8 mouse cellular contexts compared by ENCODE assay signal in genomic region chr2:58357068-58357413, GRCm38 (mm10). TPM values are rescaled to one million over a fixed set of nuclear protein-coding genes. Genes with fewer than 3 reads are reported as not detected.
DNase-seq lines count a peak whose midpoint lies in the region; ATAC-seq and TF ChIP-seq lines count a peak whose summit lies in the region.

No protein-coding gene starts in this region.

- no peaks in the 10 kb centered on the region for H3K9me3 ChIP-seq in kidney, postnatal 0 days (replicated peaks; ENCODE audit: low read length)
- H3K9me3 ChIP-seq in embryonic facial prominence, embryonic 10.5 days: no peaks in the 10 kb centered on the region
- no peaks in the 10 kb centered on the region for H3K9me3 ChIP-seq in intestine, embryonic 16.5 days (ENCODE audit: control insufficient read depth, low read length)
- H3K9me3 ChIP-seq in midbrain, embryonic 16.5 days (replicated peaks; ENCODE audit: control insufficient read depth, low read length, poor library complexity, severe bottlenecking): no peaks in the 10 kb centered on the region

- H3K4me2 ChIP-seq in kidney, postnatal 0 days (ENCODE audit: low read length): peak overlapping the region; percentile 100
- H3K4me2 ChIP-seq in intestine, embryonic 16.5 days (ENCODE audit: low read depth, low read length): peak overlapping the region; percentile 98
- peak overlapping the region; percentile 100 for H3K4me2 ChIP-seq in midbrain, embryonic 16.5 days (ENCODE audit: low read length)

- peak; percentile 25; the same call in 1 of the 2 replicates for ATAC-seq in kidney, postnatal 0 days (replicated peaks; ENCODE audit: low FRiP score, low read depth)
- peak; percentile 65 for ATAC-seq in intestine, embryonic 16.5 days
- ATAC-seq in midbrain, embryonic 16.5 days: peak; percentile 79

- 0 out of 2 replicates have a peak, but pooled peaks cover 2% of the 10 kb centered on the region for H3K4me1 ChIP-seq in kidney, postnatal 0 days (replicated peaks; ENCODE audit: insufficient read depth, low read length)
- peaks cover 2% of the 10 kb centered on the region; the same call in 1 of the 2 replicates for H3K4me1 ChIP-seq in brown adipose tissue, adult 24 weeks (ENCODE audit: control insufficient read depth, insufficient read depth, insufficient read length, low read length)
- H3K4me1 ChIP-seq in embryonic facial prominence, embryonic 10.5 days: peaks cover 13% of the 10 kb centered on the region
- peaks cover 9% of the 10 kb centered on the region; the same call in 1 of the 2 replicates for H3K4me1 ChIP-seq in intestine, embryonic 16.5 days (ENCODE audit: control insufficient read depth, insufficient read depth, low read length)
- H3K4me1 ChIP-seq in midbrain, embryonic 16.5 days (ENCODE audit: control insufficient read depth, insufficient read depth, low read length): peaks cover 8% of the 10 kb centered on the region

- peak overlapping the region; percentile 40; the same call in 1 of the 2 replicates for H3K9ac ChIP-seq in kidney, postnatal 0 days (ENCODE audit: low read depth, low read length)
- peak overlapping the region; percentile 76 for H3K9ac ChIP-seq in intestine, embryonic 16.5 days (ENCODE audit: low read depth, low read length)
- peak overlapping the region; percentile 69 for H3K9ac ChIP-seq in midbrain, embryonic 16.5 days (ENCODE audit: low read depth, low read length)

- no peaks in the 10 kb centered on the region for H3K36me3 ChIP-seq in kidney, postnatal 0 days (ENCODE audit: insufficient read depth, low read length)
- no peaks in the 10 kb centered on the region for H3K36me3 ChIP-seq in embryonic facial prominence, embryonic 10.5 days (replicated peaks)
- H3K36me3 ChIP-seq in intestine, embryonic 16.5 days (ENCODE audit: control insufficient read depth, insufficient read depth, low read length): no peaks in the 10 kb centered on the region
- no peaks in the 10 kb centered on the region for H3K36me3 ChIP-seq in midbrain, embryonic 16.5 days (ENCODE audit: control insufficient read depth, insufficient read depth, low read length)

- peak; percentile 13 for DNase-seq in kidney, postnatal 0 days (ENCODE audit: low spot score)
- no peak for DNase-seq in kidney, adult 18-20 months
- DNase-seq in embryonic facial prominence, embryonic 10.5 days (ENCODE audit: low spot score): peak; percentile 19
- DNase-seq in urinary bladder, adult 2 months (ENCODE audit: low spot score): no peak
- DNase-seq in layer of hippocampus, adult 11-12 months (ENCODE audit: low spot score): no peak

- 0 out of 2 replicates have a peak, but pooled peaks cover 3% of the 10 kb centered on the region for H3K27me3 ChIP-seq in kidney, postnatal 0 days (ENCODE audit: insufficient read depth, low read length)
- peaks cover 60% of the 10 kb centered on the region for H3K27me3 ChIP-seq in embryonic facial prominence, embryonic 10.5 days (replicated peaks; ENCODE audit: low read depth, poor library complexity, severe bottlenecking)
- no peaks in the 10 kb centered on the region for H3K27me3 ChIP-seq in intestine, embryonic 16.5 days (replicated peaks; ENCODE audit: control insufficient read depth, insufficient read depth, low read length)
- H3K27me3 ChIP-seq in midbrain, embryonic 16.5 days (ENCODE audit: control insufficient read depth, insufficient read depth, low read depth, low read length): peaks cover 9% of the 10 kb centered on the region

- no peak for TF ChIP-seq CTCF in kidney, postnatal 0 days (IDR thresholded peaks at IDR 0.05; ENCODE audit: low read depth)

- no peak overlapping the region for H3K27ac ChIP-seq in kidney, postnatal 0 days
- peak overlapping the region; percentile 86 for H3K27ac ChIP-seq in brown adipose tissue, adult 24 weeks (replicated peaks; ENCODE audit: low read depth, low read length)
- no peak overlapping the region for H3K27ac ChIP-seq in embryonic facial prominence, embryonic 10.5 days (replicated peaks)
- no peak overlapping the region for H3K27ac ChIP-seq in intestine, embryonic 16.5 days (ENCODE audit: low read length)
- no peak overlapping the region for H3K27ac ChIP-seq in midbrain, embryonic 16.5 days (ENCODE audit: low read length)

- H3K4me3 ChIP-seq in kidney, postnatal 0 days (replicated peaks; ENCODE audit: low read depth, low read length): peak overlapping the region; percentile 51
- peak overlapping the region; percentile 84 for H3K4me3 ChIP-seq in brown adipose tissue, adult 24 weeks (ENCODE audit: insufficient read depth, low read depth, low read length)
- peak overlapping the region; percentile 76 for H3K4me3 ChIP-seq in embryonic facial prominence, embryonic 10.5 days
- H3K4me3 ChIP-seq in intestine, embryonic 16.5 days (ENCODE audit: low read length): peak overlapping the region; percentile 73
- peak overlapping the region; percentile 73 for H3K4me3 ChIP-seq in midbrain, embryonic 16.5 days (ENCODE audit: low read depth, low read length)

- 0% methylated on average over 7 of the region's 7 CpGs for WGBS in kidney, postnatal 0 days
- 2% methylated on average over 7 of the region's 7 CpGs for WGBS in embryonic facial prominence, embryonic 10.5 days
- WGBS in intestine, embryonic 16.5 days: 0% methylated on average over 7 of the region's 7 CpGs
- WGBS in midbrain, embryonic 16.5 days: under 1% methylated on average over 7 of the region's 7 CpGs

RNA-seq across cellular contexts. Expression of gene Acvr1c, which starts 0.7 kb away (rescaled TPM):
- polyA plus RNA-seq in kidney, postnatal 0 days (2015; fragmentation: Nextera tagmentation; extraction: Ambion mirVana): 0.04 and 0.13 TPM in 2 replicates
- 22.6 and 25.4 TPM in 2 replicates for polyA plus RNA-seq in brown adipose tissue, adult 24 weeks (2012; ENCODE audit: insufficient read depth, insufficient read length, missing spikeins)
- polyA plus RNA-seq in embryonic facial prominence, embryonic 10.5 days (2016; fragmentation: Nextera tagmentation; extraction: Ambion mirVana): 0.32 and 0.52 TPM in 2 replicates
- polyA plus RNA-seq in intestine, embryonic 16.5 days (2015; fragmentation: Nextera tagmentation; extraction: Ambion mirVana): 3.8 and 5.3 TPM in 2 replicates
- polyA plus RNA-seq in midbrain, embryonic 16.5 days (2015; fragmentation: Nextera tagmentation; extraction: Ambion mirVana): 0.49 and 0.85 TPM in 2 replicates
- 0.46 and 0.58 TPM in 2 replicates for polyA plus RNA-seq in urinary bladder, adult 2 months (2012; rRNA removed)

Comparison
In these comparisons a context has a peak if more than half of its experiments do, and no peak if none do; other contexts are left out.
1. DNase-seq: peak in kidney, postnatal 0 days (single experiment) and embryonic facial prominence, embryonic 10.5 days (single experiment); none in kidney, adult 18-20 months (single experiment), urinary bladder, adult 2 months (single experiment) and layer of hippocampus, adult 11-12 months (single experiment).
2. ATAC-seq: peak in every context shown above with its lines; median percentile 79 in midbrain, embryonic 16.5 days; 65 in intestine, embryonic 16.5 days; 25 in kidney, postnatal 0 days.
3. Peak in every context shown above with its lines, with median percentiles within 50 percentile points of each other: H3K4me2 ChIP-seq, H3K4me3 ChIP-seq and H3K9ac ChIP-seq.